Mouse (Mus musculus) cerebellum, adult 2 months (tissue): ENCODE results near the gene Hsd17b6.

Experiments used
- CTCF ChIP-seq: fragments of 200-500 bp; IDR thresholded peaks from 2 replicates; pipeline ENCODE4 v1.5.1; 2011; ENCODE audit warnings: low read depth, mild to moderate bottlenecking, control low read depth, low read length, moderate library complexity, borderline replicate concordance; ENCODE audit not compliant: insufficient read depth
- POLR2A ChIP-seq: fragments of 200-500 bp; IDR thresholded peaks from 2 replicates; pipeline ENCODE4 v1.6.1; 2011; ENCODE audit warnings: low read length, control low read depth, borderline replicate concordance; ENCODE audit not compliant: insufficient read depth

DNA sequence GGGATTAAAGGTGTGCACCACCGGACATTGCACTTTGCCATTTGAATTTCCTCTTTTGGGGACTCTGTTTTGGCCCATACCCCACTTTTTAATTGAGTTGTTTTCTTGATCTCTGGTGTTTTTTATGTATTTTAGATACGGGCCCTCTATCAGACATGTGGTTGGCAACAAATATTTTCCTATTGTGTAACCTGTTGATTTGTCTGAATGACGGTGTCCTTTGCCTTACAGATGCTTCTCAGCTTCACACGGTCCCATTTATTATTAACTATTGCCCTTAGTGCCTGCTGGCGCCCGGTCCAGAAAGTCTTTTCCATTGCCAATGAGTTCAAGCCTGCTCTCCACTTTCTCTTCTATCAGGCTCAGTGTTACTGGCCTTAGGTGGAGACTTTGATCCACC is 40.9 kb downstream of the Hsd17b6 start:
- TF ChIP-seq POLR2A (no peak), CTCF (no peak)
